Mouse (Mus musculus): ENCODE results near the gene Zfp867. TPM values are rescaled to one million over a fixed set of nuclear protein-coding genes. Genes with fewer than 3 reads are reported as not detected.

The Zfp867 gene
- polyA plus RNA-seq, 1 experiment from 2014 or later = 19.8 TPM

GRCm38 (mm10) chr11:59449741-59450229 is 22.5 kb downstream of the Zfp867 start, which contains the start of gene Jmjd4:
Gene Jmjd4, plus strand, starts transcription at chr11:59450045.
- peak within 1 kb of the TSS; percentile 82 for H3K4me3 ChIP-seq (ENCODE audit: low read depth, low read length)
- peaks cover 20% of the 10 kb centered on the region for H3K36me3 ChIP-seq (ENCODE audit: control insufficient read depth, insufficient read depth, low read length)
- peak within 1 kb of the TSS; percentile 75 for H3K27ac ChIP-seq (ENCODE audit: low read depth, low read length)
- peak within 1 kb of the TSS; percentile 80 for H3K9ac ChIP-seq (ENCODE audit: low read length)
- WGBS = 0% methylated on average over 31 of the region's 40 CpGs
- ATAC-seq = peak; percentile 97
- H3K9me3 ChIP-seq (replicated peaks; ENCODE audit: control insufficient read depth, low read length) = no peaks in the 10 kb centered on the region
- H3K4me1 ChIP-seq (ENCODE audit: control insufficient read depth, insufficient read depth, low read length) = peaks cover 15% of the 10 kb centered on the region
- H3K4me2 ChIP-seq (ENCODE audit: low read length) = peak within 1 kb of the TSS; percentile 93
- no peaks in the 10 kb centered on the region for H3K27me3 ChIP-seq (replicated peaks; ENCODE audit: control insufficient read depth, insufficient read depth, low read length)
- peak; percentile 93 for DNase-seq (ENCODE audit: low spot score)

DNA sequence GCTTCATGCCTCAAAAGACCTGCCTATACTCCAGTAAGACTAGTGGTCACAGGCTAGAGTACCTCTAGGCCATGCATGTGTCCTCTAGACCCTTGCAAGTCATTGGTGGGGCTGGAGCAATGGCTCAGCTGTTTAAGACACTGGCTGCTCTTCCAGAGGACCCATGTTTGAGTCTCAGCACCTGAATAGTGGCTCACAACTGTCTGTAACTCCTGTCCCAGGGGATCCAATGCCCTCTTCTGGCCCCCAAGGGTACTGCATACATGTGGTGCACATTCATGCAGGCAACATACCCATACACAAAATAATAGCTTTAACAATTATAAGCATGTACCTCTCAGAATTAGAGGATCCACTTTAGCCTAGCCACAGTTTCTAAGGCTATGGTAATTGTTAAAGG is 29.2 kb downstream of the Zfp867 start:
- Histone ChIP-seq H3K4me3 (ENCODE audit: low read depth, low read length) (no peak overlapping the region), H3K27ac (ENCODE audit: low read depth, low read length) (no peak overlapping the region), H3K27me3 (replicated peaks; ENCODE audit: control insufficient read depth, insufficient read depth, low read length) (no peaks in the 10 kb centered on the region), H3K36me3 (ENCODE audit: control insufficient read depth, insufficient read depth, low read length) (peaks cover 5% of the 10 kb centered on the region), H3K4me1 (ENCODE audit: control insufficient read depth, insufficient read depth, low read length) (no peaks in the 10 kb centered on the region), H3K9me3 (replicated peaks; ENCODE audit: control insufficient read depth, low read length) (no peaks in the 10 kb centered on the region), H3K4me2 (ENCODE audit: low read length) (no peak overlapping the region), H3K9ac (ENCODE audit: low read length) (no peak overlapping the region)
- ATAC-seq (no peak), DNase-seq (ENCODE audit: low spot score) (no peak)

DNA sequence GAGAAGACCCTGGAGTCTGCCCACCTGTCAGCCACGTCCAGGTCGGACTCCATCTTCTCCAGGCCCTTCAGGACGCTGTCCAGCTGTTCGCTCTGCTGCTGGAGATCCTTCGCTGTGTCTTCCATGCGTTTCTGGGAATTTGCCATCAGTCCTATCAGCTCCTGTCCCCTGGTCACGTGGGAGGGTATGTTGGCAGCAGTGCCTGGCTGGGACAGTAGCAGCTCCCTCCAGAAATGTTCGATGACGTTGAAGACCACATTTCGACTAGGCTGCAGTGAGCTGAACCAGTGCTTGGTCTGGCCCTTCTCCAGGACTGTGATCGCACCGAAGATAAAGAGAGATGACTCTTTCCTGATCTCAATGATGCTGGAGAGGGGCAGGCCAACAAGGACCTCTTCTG is 34.3 kb downstream of the Zfp867 start:
- Histone ChIP-seq H3K9ac (ENCODE audit: low read length) (no peak overlapping the region), H3K9me3 (replicated peaks; ENCODE audit: control insufficient read depth, low read length) (no peaks in the 10 kb centered on the region), H3K36me3 (ENCODE audit: control insufficient read depth, insufficient read depth, low read length) (peaks cover 36% of the 10 kb centered on the region), H3K4me3 (ENCODE audit: low read depth, low read length) (no peak overlapping the region), H3K4me2 (ENCODE audit: low read length) (no peak overlapping the region), H3K27me3 (replicated peaks; ENCODE audit: control insufficient read depth, insufficient read depth, low read length) (no peaks in the 10 kb centered on the region), H3K4me1 (ENCODE audit: control insufficient read depth, insufficient read depth, low read length) (no peaks in the 10 kb centered on the region), H3K27ac (ENCODE audit: low read depth, low read length) (no peak overlapping the region)
- 97% methylated on average over 12 of the region's 12 CpGs for WGBS
- DNase-seq (ENCODE audit: low spot score) (no peak), ATAC-seq (no peak)

DNA sequence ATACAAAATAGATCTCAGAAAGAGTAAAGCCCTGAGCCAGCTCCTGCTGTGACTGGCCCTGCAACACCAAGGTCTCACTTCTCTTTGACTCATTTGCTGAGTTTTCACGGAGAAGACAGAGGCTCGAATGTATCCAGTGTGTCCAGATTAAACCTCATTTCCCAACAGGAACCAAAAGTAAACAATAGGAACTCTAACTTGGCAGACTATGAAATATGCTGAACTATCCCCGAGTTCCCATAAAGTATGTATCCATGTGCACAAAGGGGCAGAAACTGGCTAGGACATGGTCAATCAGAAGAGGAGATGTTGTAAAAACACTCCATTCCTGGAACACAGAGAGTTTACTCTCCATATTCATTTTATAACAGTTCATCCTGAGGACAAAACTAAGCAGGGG is 40.0 kb downstream of the Zfp867 start:
- Histone ChIP-seq H3K4me3 (ENCODE audit: low read depth, low read length) (no peak overlapping the region), H3K9me3 (replicated peaks; ENCODE audit: control insufficient read depth, low read length) (no peaks in the 10 kb centered on the region), H3K27ac (ENCODE audit: low read depth, low read length) (no peak overlapping the region), H3K36me3 (ENCODE audit: control insufficient read depth, insufficient read depth, low read length) (peaks cover 56% of the 10 kb centered on the region), H3K9ac (ENCODE audit: low read length) (no peak overlapping the region), H3K4me2 (ENCODE audit: low read length) (no peak overlapping the region), H3K4me1 (ENCODE audit: control insufficient read depth, insufficient read depth, low read length) (no peaks in the 10 kb centered on the region), H3K27me3 (replicated peaks; ENCODE audit: control insufficient read depth, insufficient read depth, low read length) (no peaks in the 10 kb centered on the region)
- ATAC-seq = no peak
- DNase-seq (ENCODE audit: low spot score) = no peak
- WGBS = 75% methylated on average over 3 of the region's 3 CpGs

DNA sequence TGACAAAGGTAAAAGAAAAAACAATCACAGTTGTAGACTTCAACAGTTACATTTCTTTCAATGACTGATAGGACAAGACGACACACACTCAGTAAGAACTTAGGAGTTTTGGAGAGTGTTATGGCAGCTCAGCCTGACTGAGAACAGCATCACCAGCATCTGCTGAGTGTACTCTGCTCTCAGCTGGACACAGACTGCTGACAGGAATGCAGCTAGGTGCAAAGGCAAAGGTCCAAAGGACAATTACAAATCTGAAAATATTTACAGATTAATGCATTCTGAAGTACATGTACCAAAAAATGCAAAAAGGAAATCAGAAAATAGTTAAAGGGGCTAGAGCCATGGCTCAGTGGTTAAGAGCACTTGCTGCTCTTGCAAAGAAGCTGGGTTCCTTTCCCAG is 42.3 kb downstream of the Zfp867 start:
- Histone ChIP-seq H3K9ac (ENCODE audit: low read length) (no peak overlapping the region), H3K4me2 (ENCODE audit: low read length) (no peak overlapping the region), H3K9me3 (replicated peaks; ENCODE audit: control insufficient read depth, low read length) (no peaks in the 10 kb centered on the region), H3K36me3 (ENCODE audit: control insufficient read depth, insufficient read depth, low read length) (peaks cover 69% of the 10 kb centered on the region), H3K27ac (ENCODE audit: low read depth, low read length) (no peak overlapping the region), H3K27me3 (replicated peaks; ENCODE audit: control insufficient read depth, insufficient read depth, low read length) (no peaks in the 10 kb centered on the region), H3K4me3 (ENCODE audit: low read depth, low read length) (no peak overlapping the region), H3K4me1 (ENCODE audit: control insufficient read depth, insufficient read depth, low read length) (no peaks in the 10 kb centered on the region)
- no peak for ATAC-seq
- 91% methylated on average over 1 of the region's 1 CpGs for WGBS
- DNase-seq (ENCODE audit: low spot score) = no peak

DNA sequence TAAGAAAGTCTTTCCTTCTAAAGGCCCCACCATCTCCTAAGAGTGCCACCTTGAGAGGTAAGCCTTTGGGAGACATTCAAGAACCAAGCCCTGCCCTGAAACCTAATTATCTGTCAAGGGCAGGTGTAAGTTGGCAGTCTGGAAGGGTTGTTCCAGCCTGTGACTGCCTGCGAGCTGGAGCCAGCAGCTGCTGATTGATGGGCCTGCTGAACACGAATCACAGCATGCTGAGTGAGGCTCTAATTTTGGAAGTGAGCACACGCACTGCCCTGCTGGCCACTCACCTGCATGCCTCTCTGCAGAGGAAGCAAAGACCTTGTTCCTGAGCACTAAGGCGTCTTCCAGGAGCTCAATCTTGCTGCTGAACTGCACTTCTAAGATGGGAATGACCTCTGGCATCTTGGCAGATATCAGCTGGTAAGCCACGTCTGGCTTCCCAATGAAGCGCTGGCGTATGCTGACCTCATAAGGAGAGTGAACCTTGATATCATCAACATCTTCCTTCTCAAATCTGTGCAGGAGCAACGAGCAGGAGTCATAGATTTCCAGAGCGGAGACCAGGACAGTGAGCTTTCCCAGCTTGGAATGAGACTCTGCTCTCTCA is 44.1 kb downstream of the Zfp867 start:
- 91% methylated on average over 9 of the region's 9 CpGs for WGBS
- Histone ChIP-seq H3K4me3 (ENCODE audit: low read depth, low read length) (no peak overlapping the region), H3K9ac (ENCODE audit: low read length) (no peak overlapping the region), H3K4me2 (ENCODE audit: low read length) (no peak overlapping the region), H3K36me3 (ENCODE audit: control insufficient read depth, insufficient read depth, low read length) (peaks cover 73% of the 10 kb centered on the region), H3K27me3 (replicated peaks; ENCODE audit: control insufficient read depth, insufficient read depth, low read length) (no peaks in the 10 kb centered on the region), H3K4me1 (ENCODE audit: control insufficient read depth, insufficient read depth, low read length) (no peaks in the 10 kb centered on the region), H3K9me3 (replicated peaks; ENCODE audit: control insufficient read depth, low read length) (no peaks in the 10 kb centered on the region), H3K27ac (ENCODE audit: low read depth, low read length) (no peak overlapping the region)
- ATAC-seq (no peak), DNase-seq (ENCODE audit: low spot score) (no peak)

GRCm38 (mm10) chr11:59425671-59426101 is 46.6 kb downstream of the Zfp867 start:
- Histone ChIP-seq H3K4me3 (ENCODE audit: low read depth, low read length) (no peak overlapping the region), H3K27me3 (replicated peaks; ENCODE audit: control insufficient read depth, insufficient read depth, low read length) (no peaks in the 10 kb centered on the region), H3K4me1 (ENCODE audit: control insufficient read depth, insufficient read depth, low read length) (no peaks in the 10 kb centered on the region), H3K36me3 (ENCODE audit: control insufficient read depth, insufficient read depth, low read length) (peaks cover 77% of the 10 kb centered on the region), H3K9me3 (replicated peaks; ENCODE audit: control insufficient read depth, low read length) (no peaks in the 10 kb centered on the region), H3K4me2 (ENCODE audit: low read length) (no peak overlapping the region), H3K27ac (ENCODE audit: low read depth, low read length) (no peak overlapping the region), H3K9ac (ENCODE audit: low read length) (no peak overlapping the region)
- 71% methylated on average over 7 of the region's 7 CpGs for WGBS
- ATAC-seq = no peak
- peak; percentile 23 for DNase-seq (ENCODE audit: low spot score)

DNA sequence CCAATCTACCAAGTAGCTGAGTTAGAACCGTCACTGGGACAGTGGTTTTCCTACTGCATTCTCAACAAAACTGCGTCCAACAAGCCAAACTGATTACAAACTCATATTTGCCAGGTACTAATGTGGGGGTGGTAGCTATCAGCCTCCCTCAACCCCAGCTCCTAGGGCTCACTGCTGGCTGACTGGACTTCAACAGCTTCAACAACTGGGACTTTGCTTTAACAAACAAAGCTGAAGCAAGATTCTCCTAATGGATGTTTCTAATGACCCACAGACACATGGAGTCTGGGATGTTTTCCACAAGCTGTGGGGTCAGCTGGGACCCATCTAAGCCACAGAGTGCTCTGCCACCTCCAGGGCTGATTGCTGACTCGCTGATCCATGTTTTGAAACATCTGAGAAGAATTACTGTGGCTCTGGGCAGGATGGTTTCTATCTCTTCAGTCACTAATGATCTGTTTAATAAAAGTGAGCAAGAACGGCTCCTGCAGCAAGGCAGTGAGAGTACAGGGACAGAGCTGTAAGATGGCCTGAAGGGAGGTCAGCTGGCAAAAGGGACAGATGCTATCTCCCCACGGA is 49.2 kb downstream of the Zfp867 start:
- ATAC-seq = no peak
- Histone ChIP-seq H3K9ac (ENCODE audit: low read length) (no peak overlapping the region), H3K27me3 (replicated peaks; ENCODE audit: control insufficient read depth, insufficient read depth, low read length) (no peaks in the 10 kb centered on the region), H3K4me3 (ENCODE audit: low read depth, low read length) (no peak overlapping the region), H3K4me1 (ENCODE audit: control insufficient read depth, insufficient read depth, low read length) (no peaks in the 10 kb centered on the region), H3K4me2 (ENCODE audit: low read length) (no peak overlapping the region), H3K27ac (ENCODE audit: low read depth, low read length) (no peak overlapping the region), H3K9me3 (replicated peaks; ENCODE audit: control insufficient read depth, low read length) (no peaks in the 10 kb centered on the region), H3K36me3 (ENCODE audit: control insufficient read depth, insufficient read depth, low read length) (peaks cover 91% of the 10 kb centered on the region)
- 86% methylated on average over 5 of the region's 5 CpGs for WGBS
- DNase-seq (ENCODE audit: low spot score) = no peak

GRCm38 (mm10) chr11:59421967-59422366 is 50.3 kb downstream of the Zfp867 start:
- Histone ChIP-seq H3K9ac (ENCODE audit: low read length) (no peak overlapping the region), H3K27ac (ENCODE audit: low read depth, low read length) (no peak overlapping the region), H3K4me1 (ENCODE audit: control insufficient read depth, insufficient read depth, low read length) (no peaks in the 10 kb centered on the region), H3K36me3 (ENCODE audit: control insufficient read depth, insufficient read depth, low read length) (peaks cover 87% of the 10 kb centered on the region), H3K4me2 (ENCODE audit: low read length) (no peak overlapping the region), H3K4me3 (ENCODE audit: low read depth, low read length) (no peak overlapping the region), H3K9me3 (replicated peaks; ENCODE audit: control insufficient read depth, low read length) (no peaks in the 10 kb centered on the region), H3K27me3 (replicated peaks; ENCODE audit: control insufficient read depth, insufficient read depth, low read length) (no peaks in the 10 kb centered on the region)
- 90% methylated on average over 2 of the region's 2 CpGs for WGBS
- DNase-seq (ENCODE audit: low spot score) (no peak), ATAC-seq (no peak)

Data from forebrain, embryonic 14.5 days (tissue).